Mouse (Mus musculus) right cerebral cortex, postnatal 36 days (tissue): ENCODE results near the gene Aplnr.

Experiments used
- DNase-seq, 2 experiments: peaks; one replicate each; pipeline ENCODE4 v3.0.0; 2022; ENCODE audit warnings: low spot score in 2 of 2, mixed read lengths in 1 of 2

The Aplnr gene

GRCm38 (mm10) chr2:85136089-85136488 lies at the start of gene Aplnr:
Aplnr (plus strand) TSS chr2:85136225.
- DNase-seq = no peak

GRCm38 (mm10) chr2:85088716-85089646 lies 47.0 kb upstream of the Aplnr start:
- no peak for DNase-seq

GRCm38 (mm10) chr2:85091325-85091724 lies 44.7 kb upstream of the Aplnr start:
- DNase-seq = no peak

GRCm38 (mm10) chr2:85093376-85093775 lies 42.6 kb upstream of the Aplnr start:
- no peak for DNase-seq

GRCm38 (mm10) chr2:85095906-85096305 lies 40.1 kb upstream of the Aplnr start:
- DNase-seq = no peak

GRCm38 (mm10) chr2:85098014-85098413 lies 38.0 kb upstream of the Aplnr start:
- no peak for DNase-seq

- DNase-seq = no peak
Observed at GRCm38 (mm10) chr2:85098824-85099511, 37.1 kb upstream of the Aplnr start.

GRCm38 (mm10) chr2:85103201-85103600 lies 32.8 kb upstream of the Aplnr start:
- no peak for DNase-seq

- no peak for DNase-seq
Observed at GRCm38 (mm10) chr2:85105426-85106013, 30.5 kb upstream of the Aplnr start.

- no peak for DNase-seq
Observed at GRCm38 (mm10) chr2:85106068-85106790, 29.8 kb upstream of the Aplnr start.

GRCm38 (mm10) chr2:85106941-85107340 lies 29.1 kb upstream of the Aplnr start:
- no peak for DNase-seq

GRCm38 (mm10) chr2:85110288-85110875 lies 25.6 kb upstream of the Aplnr start:
- no peak for DNase-seq

GRCm38 (mm10) chr2:85123187-85123868 lies 12.7 kb upstream of the Aplnr start:
- peak in 1 of 2 experiments; percentile 39 for DNase-seq

GRCm38 (mm10) chr2:85123869-85124535 lies 12.0 kb upstream of the Aplnr start:
- peak; percentile 71 for DNase-seq

GRCm38 (mm10) chr2:85129496-85129971 lies 6.5 kb upstream of the Aplnr start:
- no peak for DNase-seq

- no peak for DNase-seq
Observed at GRCm38 (mm10) chr2:85131226-85131625, 4.8 kb upstream of the Aplnr start.

GRCm38 (mm10) chr2:85131724-85132123 lies 4.3 kb upstream of the Aplnr start:
- DNase-seq = no peak

- no peak for DNase-seq
Observed at GRCm38 (mm10) chr2:85132204-85132603, 3.8 kb upstream of the Aplnr start.

GRCm38 (mm10) chr2:85135099-85135498 lies 926 bp upstream of the Aplnr start:
- DNase-seq = no peak
